Mouse (Mus musculus) right cerebral cortex, postnatal 14 days (tissue): ENCODE data around the gene Mtmr14.

Source experiments
- DNase-seq: peaks from one replicate; pipeline ENCODE4 v3.0.0; 2022

The Mtmr14 gene

DNA sequence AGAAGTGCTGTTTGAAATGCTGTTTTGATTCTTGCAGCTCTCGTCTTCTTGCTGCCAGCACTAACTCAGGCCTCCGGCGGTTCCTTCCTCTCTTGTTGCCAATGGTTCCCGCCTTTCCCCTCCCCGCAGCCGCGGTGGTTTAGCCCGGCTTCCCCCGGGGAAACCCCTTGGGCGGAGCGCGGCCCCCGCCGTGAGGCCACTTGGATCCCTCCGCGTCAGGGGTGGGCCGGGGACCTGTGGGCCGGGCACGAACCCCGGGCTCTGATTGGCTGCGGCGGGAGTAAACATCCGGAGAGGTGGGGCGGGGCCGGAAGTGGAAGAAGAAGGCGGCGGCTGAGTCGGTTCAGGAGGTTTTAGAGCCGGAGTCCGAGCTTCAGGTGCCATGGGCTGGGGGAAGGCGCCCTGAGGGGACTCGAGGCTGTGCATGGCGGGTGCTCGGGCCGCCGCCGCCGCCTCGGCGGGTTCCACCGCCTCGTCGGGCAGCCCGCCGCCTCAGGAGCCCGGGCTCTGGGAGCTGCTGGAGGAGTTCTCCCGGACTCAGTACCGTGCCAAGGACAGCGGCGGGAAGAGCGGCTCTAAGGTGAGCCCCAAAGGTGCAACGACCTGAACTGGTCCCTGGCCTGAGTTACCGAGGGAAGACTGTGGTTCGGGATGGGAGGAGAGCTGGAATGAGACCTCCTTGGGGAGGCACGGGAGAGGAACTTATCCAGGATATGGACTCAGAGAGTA, at the start of gene Mtmr14:
Mtmr14 (plus strand) TSS at position 302 of the 729 bp plus-strand sequence.
- peak; percentile 99 for DNase-seq

DNA sequence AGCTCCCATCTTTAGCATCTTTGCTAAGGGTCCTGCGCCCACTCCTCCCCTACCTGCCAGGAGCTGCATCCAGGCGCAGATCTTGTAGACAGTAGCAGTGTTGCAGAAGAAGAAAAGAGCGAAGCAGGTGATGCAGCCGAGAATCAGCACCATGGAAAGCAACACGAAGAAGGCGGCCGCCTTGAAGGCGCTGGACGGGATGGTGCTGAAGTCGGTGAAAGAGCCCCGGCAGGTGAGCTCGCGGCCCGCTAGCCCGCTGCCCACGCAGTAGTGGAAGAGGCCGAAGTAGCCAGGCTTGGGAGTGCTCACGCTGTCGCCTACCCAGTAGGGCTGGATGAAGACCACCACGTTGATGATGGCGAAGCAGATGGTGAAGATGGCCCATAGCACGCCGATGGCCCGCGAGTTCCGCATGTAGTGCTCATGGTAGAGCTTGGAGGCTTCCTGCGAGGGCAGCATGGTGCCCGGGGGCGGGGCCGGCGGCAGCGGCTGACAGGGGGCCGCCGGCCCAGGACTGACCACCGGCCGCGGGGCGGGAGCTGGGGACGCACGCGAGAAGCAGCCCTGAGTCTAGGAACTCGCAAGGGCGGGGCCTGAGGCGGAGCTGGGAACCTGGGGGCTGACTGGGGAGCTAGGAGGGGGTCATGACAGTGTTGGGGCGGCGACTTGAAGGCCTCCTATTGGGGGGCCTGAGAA, 43.7 kb upstream of the Mtmr14 start:
- no peak for DNase-seq

DNA sequence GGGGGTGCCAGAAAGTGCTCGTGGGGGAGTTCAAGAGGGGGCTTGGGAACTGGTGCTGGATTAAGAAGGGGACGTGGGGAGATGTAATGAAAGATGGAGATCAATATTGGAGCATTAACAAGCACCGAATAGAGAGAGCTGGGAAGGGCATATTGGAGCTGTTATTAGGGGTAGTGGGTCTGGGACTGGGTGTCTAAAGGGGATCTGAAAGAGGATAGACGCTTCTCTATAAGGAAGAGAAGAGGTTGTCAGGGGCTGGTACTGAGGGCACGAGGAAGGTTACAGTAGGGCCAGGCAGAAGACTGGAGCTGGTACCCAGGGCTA, 43.2 kb upstream of the Mtmr14 start:
- no peak for DNase-seq

DNA sequence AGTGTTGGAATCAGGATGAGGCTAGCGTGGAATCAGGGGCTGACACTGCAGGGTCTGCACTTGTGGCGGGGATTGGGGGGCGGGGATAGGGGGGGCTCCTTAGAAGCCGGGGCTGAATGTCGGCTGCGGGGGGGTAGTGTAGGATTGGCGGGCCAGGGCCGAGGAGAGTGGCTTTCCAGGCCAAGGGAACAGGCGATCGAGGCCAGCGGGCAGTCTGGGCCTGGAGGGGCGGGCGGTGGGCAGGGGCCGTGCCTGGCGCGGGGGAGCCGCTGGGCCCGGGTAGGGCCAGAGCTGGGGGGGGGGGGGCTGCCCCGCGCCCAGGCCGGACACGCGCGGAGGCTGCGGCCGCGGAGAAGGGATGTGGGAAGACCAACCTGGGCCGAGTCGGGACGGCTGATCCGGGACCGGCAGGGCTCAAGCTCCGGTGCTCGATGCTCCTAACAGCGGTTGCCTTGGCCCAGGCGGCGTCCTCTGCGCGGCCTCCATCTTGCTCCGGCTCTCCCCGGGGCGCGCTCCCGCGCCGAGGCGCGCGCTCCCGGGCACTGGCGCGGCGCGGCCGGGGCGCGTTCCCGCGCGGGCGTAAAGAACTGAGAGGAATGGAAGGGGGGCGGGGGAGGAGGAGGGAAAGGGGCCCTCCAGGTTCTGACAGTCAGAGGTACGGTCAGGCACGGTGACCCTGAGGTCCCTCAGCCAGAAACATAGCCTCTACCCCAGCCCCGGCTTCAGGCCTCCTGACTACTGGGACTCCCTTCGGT, 42.6 kb upstream of the Mtmr14 start, which contains the start of gene Lhfpl4:
Lhfpl4 (minus strand) TSS at position 544 of the 755 bp plus-strand sequence.
- DNase-seq = peak; percentile 67

DNA sequence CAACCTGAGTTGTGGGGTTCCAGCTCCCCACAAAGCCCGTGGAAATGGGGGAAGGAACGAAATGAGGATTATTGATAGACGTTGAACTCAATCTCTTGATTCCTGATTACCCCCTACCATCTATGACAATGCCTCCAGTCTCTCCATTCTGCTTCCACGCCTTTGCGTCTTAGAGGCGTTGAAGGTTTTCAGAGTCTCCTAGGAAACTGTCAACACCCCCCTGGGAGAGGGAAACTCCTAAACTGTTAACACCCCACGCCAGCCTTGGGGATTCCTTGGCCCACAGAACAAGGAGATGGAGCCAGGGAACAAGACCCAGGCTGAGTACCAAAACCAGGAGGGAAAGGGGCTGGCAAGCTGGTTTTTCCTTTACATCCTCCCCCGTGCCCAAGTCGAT, 42.0 kb upstream of the Mtmr14 start:
- no peak for DNase-seq

DNA sequence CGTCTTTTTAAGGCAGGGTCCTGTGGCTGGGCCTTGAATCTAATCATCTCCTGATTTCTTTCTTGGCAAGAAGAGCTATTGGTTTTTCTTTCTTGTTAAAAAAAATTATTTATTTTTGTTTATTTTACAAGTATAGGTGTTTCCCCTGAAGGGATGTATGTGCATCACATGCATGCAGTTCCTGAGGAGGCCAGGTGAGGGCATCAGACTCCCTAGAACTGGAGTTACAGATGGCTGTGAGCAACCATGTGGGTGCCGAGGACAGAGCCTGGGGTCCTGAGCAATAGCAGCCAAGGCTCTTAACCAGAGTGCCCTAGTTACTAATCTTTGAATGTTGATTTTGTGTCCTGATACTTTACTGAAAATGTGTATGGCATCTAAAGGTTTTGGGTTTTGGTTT, 21.4 kb upstream of the Mtmr14 start:
- DNase-seq = no peak

DNA sequence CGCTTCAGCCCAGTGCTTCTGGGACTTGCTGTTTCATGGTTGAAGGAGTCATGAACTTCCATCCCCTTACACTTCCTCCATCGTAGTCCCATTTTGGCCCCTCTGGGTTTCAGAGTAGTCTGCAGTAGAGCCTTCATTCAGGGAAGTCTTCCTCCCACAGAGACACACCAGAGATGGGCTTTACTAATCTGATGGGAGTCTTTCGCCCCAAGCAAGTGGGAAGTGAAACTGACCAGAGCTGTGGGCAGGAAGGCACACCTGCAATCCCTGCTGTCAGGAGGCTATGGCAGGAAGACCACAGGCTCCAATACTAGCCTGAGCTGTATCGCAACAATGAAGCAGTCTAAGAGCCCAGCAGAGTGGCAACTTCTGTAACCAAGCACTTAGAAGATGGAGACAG, 11.8 kb upstream of the Mtmr14 start:
- DNase-seq = no peak

DNA sequence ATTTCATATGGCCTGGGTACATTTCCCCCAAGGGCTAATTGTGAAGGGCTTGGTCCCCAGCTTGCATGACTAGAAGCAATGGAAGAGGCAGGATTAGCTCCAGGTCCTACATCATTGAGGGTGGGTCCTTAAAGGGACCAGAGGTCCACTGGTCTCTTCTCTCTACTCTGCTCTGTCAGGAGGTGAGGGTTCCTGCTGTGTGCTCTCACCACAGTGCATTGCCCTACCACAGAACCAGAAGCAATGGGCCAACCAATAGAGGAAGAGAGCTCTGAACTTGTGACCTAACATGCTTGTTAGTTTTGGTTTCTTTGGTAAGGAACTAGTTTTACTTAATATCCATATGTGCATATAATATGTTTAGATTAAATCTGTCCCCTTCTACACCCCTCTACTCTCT, 10.9 kb upstream of the Mtmr14 start:
- no peak for DNase-seq

DNA sequence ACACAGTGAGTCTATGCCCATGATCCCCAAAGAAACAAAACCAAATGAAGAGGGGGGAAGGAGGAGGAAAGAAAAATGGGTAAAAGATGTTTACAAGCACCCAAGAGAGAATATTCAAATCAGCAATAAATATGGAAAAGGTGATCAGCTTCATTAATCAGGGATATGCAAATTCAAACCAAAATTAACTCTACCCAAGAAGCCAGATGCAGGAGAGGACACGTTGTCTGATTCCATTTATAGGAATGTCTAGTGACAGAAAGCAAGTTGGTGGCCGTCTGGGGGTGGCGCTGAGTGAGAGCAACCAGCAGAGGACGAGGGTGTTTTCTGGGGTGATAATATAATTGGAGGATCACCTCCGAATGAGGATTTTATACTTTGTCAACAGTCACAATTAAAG, 2.5 kb upstream of the Mtmr14 start:
- no peak for DNase-seq

DNA sequence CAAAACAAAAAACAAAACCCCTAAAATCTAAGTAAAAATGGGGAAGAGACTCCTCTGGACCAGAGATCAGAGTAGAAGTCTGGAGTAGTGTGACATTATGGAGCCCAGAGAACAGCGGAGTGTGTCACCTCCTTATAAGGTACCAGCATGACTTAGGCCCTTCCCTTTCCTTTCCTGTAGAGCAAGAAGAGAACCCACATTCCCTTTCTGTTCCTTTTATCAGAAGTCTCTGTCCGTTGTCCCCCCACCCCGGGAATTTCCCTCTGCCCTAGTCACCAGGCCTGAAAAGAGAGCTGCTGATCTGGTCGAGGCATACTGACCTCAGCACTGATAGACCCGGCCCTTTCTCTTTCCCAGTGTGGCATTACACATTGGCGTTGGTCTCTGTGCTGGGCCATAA, 799 bp downstream of the Mtmr14 start:
- no peak for DNase-seq

DNA sequence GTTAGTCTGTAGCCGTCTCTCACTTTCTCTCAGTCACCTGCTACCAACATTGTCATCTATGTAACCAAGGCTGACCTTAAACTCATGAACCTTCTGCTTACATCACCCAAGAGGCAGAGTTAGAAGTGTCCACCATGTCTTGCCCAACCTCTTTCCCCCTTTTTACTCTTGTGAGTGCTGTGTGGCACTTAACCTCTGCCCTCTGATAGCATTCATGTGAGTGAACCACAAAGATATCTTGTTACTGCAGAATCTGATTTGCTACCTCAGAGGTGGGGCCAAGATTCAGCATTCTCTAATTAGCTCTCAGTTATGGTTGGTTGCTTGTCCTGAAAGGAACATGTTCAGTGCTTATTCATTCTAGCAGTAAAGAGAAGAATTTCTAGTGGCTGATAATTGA, 5.1 kb downstream of the Mtmr14 start:
- DNase-seq = no peak

DNA sequence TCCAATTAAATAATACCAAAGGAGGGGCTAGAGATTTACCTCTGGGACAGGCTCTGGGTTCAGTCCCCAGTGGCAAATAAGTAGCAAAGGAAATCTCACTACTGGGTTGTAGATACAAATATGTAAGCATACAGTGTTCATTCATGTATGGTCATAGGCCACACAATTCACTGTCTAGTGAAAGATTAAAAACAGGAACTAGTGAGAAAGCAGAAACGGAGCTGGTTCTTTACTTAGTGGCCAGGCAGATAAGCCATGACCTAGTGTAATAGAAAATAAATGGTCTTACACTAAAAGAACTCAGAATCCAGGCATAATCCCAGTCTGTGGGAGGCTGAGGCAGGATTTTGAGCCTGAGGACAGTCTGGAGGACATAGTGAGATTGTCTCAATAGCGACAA, 7.9 kb downstream of the Mtmr14 start:
- DNase-seq = no peak

DNA sequence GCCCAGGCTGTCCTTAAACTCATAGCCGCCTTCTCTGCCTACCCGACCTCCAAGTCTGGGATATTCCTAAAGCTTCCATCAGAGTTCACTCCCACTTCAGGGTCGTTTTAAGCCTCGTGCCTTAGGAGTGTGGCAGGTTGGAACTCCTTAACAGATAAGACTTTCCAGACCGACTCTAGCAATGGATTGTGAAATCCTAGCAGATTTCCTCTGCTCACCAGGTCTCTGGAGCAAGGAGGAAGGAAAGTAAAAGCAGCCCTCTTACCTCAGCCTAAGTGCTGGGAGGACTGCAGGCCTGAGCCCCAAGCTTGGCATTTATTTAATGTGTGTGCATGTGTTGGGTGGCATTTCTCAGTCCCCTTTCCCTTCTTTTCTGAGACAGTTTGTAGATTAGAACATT, 13.1 kb downstream of the Mtmr14 start:
- DNase-seq = no peak

DNA sequence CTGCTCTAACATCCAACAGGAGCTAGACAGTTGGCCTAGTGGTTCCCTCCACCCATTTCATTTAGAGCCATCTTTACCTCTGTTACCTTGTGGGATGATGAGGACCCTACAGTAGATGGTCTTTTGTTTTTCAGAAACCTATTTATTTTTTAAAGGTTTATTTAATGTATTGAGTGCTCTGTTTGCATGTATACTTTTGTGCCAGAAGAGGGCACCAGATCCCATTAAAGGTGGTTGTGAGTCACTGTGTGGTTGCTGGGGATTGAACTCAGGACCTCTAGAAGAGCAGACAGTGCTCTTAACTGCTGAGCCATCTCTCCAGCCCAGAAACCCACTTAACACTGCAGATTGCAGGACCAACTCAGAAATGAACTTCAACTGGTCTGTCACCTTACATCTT, 14.3 kb downstream of the Mtmr14 start:
- no peak for DNase-seq

DNA sequence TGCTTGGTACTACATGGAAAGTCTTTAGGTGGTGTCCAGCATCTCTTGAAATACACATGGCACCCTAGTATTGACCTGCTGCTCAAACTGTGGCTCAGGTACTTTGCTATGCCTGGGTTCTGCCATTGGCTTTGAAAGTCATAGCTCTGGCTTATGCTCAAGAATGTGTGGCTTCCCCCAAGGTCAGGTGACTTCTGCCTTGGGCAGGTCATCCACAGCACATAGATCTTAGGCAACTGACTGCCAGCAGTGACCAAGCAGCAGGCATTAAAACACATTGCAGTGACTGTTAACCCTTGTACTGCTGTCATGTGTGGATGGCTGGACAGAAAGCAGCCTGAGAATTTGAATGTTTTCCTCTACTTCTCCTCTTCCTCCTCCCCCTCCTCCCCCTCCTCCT, 17.3 kb downstream of the Mtmr14 start:
- no peak for DNase-seq

DNA sequence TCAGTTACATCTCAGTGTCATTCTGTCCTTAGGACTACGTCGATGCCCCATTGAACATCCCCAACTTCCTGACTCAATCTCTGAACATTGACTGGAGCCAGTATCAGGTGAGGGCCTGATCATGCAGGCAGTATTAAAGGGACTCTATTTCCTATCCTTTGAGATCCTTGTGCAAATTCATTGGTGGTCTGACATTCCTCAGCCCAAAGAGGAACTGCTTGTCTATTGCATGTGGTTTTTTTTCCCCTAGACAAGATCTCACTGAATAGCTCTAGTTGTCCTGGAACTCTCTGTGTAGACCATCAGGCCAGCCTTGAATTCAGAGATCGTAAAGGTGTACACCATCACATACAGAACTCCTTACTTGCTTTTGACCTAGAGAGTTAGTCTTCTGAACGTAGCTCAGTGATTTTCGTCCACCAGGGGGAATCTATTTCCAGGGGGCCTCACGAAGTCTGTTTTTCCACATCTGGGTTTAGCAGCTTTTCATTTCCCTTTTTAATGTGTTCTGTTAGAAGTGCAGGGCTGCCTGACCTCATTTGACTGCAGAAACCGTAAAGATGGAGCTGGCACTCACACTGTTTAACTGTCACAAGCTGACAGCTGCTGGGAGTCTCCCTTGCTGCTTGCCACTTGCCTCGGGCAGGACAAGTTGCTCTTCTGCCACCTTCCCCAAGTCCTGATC, 23.7 kb downstream of the Mtmr14 start:
- DNase-seq = no peak

DNA sequence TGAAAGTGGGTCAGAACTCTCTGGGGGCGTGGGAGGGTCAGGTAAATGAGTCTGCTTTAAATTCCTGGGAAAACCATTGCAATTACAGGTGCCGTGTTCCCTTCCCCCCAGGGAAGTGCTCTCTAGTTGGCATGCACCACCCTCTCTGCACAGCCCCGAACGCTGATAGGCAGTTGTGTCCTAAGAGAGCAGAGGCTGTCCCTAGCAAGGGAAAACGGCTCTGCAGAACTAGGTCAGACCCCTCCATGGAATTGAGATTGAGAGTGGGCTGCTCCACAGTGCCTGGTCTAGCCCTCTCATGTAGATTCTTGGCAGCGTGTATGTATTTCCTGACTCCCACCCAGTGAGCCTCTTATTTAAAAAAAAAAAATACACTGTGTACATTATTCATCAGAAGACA, 25.9 kb downstream of the Mtmr14 start:
- no peak for DNase-seq

DNA sequence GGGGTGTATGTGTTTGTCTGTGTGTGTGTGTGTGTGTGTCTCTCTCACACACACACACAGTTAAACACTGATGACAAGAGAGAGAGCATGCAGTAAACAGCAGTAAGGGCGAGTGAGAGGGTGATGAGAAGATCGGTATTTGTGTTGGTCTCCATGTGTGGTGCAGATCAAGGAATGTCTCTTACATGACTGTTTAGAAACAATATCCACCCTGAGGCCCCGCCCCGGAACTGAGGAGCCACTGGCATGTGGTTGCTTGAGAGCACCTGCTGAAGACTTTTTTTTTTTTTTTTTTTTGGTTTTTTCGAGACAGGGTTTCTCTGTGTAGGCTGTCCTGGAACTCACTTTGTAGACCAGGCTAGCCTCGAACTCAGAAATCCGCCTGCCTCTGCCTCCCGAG, 26.8 kb downstream of the Mtmr14 start:
- no peak for DNase-seq

DNA sequence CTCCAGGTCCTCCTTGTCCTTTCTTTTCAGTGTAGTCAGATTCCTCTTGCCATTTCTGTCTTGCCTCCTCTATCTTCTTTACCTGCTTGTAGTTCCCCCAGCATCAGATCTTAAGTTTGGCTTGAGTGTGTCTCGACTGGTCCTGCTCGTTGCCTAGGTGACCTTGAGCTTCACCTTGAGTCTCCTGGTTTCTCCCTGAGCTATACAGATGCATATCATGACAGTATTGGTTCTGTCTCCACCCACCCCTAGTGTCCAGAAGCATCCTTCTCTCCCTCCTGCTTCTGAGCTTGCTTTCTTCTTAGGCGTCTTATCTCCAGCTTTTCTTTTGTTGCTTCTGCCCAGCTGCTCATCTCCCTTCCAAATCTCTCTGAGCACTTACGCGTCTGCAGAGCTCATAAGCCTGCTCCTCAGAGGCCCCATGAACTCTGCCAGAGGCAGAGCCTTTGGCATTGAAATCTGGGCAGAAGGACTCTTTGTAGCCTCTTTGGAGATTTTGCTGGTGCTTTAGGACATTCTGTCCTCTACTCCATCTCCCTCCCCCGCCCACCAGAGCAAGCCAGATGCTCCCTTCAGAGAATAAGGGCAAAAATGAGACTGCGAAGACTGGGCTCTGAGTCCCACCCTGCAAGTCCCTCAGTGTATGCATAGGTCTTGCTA, 29.5 kb downstream of the Mtmr14 start:
- DNase-seq = no peak

DNA sequence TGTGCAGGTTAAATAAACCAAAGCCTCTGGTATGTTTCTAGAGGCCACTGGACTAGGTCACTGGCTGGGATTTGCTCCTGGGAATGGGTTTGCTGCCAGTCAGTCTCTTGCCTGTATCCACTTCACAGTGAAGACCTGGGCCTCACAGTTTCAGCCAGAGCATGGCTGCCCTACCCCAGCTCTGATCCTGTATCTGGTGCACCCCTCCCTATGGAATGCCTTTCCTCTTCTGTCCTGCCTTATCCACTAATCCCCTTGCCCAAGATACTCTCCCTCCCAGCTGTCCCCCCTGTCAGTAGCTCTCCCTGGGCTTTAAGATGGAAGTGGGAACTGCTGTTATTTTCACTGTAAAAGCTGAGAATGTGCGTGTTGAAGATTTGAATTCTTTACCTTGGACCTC, 30.3 kb downstream of the Mtmr14 start:
- no peak for DNase-seq

DNA sequence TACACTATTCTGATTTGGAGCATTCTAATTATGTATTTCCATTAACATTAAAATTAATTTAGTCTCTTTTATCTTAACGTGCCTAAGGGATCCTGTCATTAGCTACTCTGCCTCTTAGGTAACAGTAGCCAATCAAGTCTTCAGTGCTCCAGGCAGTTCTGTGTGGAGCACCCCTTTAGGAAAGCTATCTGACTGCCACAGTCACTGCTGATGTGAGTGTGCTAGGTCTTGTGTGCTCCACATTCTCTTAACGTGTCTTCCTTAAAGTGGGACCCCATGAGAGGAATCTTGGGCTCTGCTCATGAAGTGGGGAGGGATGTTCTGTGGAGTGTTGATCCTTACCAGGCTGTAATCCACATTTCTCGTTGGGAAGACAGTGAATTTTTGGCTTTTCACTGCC, 34.7 kb downstream of the Mtmr14 start:
- no peak for DNase-seq

DNA sequence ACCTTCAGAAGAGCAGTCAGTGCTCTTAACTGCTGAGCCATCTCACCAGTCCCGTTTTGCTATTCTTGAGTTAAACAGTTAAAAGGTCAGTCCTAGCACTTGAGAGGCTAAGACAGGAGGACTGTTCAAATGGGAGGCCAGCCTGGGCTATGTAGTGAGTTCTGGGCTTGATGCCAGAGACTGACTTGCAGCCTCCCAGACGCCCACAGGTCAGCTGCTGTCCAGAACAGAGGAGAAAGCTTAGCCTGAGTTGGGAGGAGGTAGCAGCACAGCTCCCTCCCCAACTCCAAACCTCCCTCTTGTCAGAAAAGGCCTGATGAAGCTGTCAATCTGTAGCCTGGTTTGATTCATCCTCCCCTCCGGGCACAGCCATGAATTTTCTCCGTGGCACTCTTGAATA, 39.2 kb downstream of the Mtmr14 start:
- DNase-seq = no peak

DNA sequence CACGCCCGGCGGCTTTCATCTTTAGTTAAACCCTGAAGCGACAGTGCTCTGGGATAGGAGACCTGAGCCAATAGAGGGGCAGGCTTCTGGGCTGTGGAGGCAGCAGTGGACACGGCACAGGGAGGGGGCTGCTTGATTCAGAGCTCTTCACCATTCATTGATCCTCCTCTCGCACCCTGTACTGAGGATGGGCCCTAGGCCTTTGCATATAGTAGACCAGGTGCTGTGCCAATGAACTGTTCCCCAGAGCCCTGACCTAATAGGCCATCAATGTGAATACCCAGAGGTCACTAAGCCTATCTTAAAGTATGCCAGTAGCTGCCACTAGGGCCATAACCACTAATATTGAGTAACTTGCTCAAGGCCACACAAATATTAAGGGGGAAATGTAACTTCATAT, 44.0 kb downstream of the Mtmr14 start:
- DNase-seq = no peak
